Mouse (Mus musculus) liver, embryonic 12.5 days (tissue): ENCODE measurements around the gene Acoxl. TPM values are rescaled to one million over a fixed set of nuclear protein-coding genes. Genes with fewer than 3 reads are reported as not detected.

ENCODE experiments used
- ATAC-seq: fragments of 200-750 bp; cut with Nextera tagmentation; 2 replicates; pipeline ENCODE4 v1.8.0; 2017; ENCODE audit warnings: moderate number of reproducible peaks, mild to moderate bottlenecking, moderate library complexity
- H3K27ac ChIP-seq: fragments of 300-500 bp; sonication (generic); 2 replicates; pipeline ENCODE4 v1.5.1; 2016; ENCODE audit warnings: mild to moderate bottlenecking
- H3K27me3 ChIP-seq: fragments of 300-500 bp; sonication (generic); replicated peaks from 2 replicates; pipeline ENCODE4 v1.6.1; 2016; ENCODE audit warnings: mild to moderate bottlenecking, moderate library complexity
- H3K36me3 ChIP-seq: fragments of 300-500 bp; sonication (generic); 2 replicates; pipeline ENCODE4 v1.6.1; 2016; ENCODE audit warnings: mild to moderate bottlenecking, moderate library complexity
- H3K4me1 ChIP-seq: fragments of 300-500 bp; sonication (generic); 2 replicates; pipeline ENCODE4 v1.6.1; 2016
- H3K4me2 ChIP-seq: fragments of 300-500 bp; sonication (generic); 2 replicates; pipeline ENCODE4 v1.6.1; 2016; ENCODE audit warnings: mild to moderate bottlenecking, moderate library complexity
- H3K4me3 ChIP-seq: fragments of 300-500 bp; sonication (generic); 2 replicates; pipeline ENCODE4 v1.5.1; 2016; ENCODE audit warnings: mild to moderate bottlenecking, moderate library complexity
- H3K9ac ChIP-seq: fragments of 300-500 bp; sonication (generic); 2 replicates; pipeline ENCODE4 v1.6.1; 2016; ENCODE audit warnings: mild to moderate bottlenecking, moderate library complexity
- H3K9me3 ChIP-seq: fragments of 300-500 bp; sonication (generic); replicated peaks from 2 replicates; pipeline ENCODE4 v1.6.1; 2016; ENCODE audit warnings: mild to moderate bottlenecking, moderate library complexity
- WGBS: fragments of 180-500 bp; shearing (Covaris S2); methylation state at CpG from one replicate; pipeline ENCODE4 v1.1.7; 2016; ENCODE audit not compliant: insufficient replicate concordance; 5-methylcytosine and 5-hydroxymethylcytosine counted together
- polyA plus RNA-seq: library from polyadenylated mRNA; unstranded; fragments of >200 nt; fragmentation: Nextera tagmentation; extraction: Ambion mirVana; gene quantifications from 2 replicates; pipeline ENCODE4 v1.2.1, GENCODE M21; 2016

The Acoxl gene
- polyA plus RNA-seq, 1 experiment from 2014 or later: 0.10 TPM

- Histone ChIP-seq H3K4me1 (0 out of 2 replicates have a peak, but pooled peaks cover 4% of the 10 kb centered on the region), H3K9me3 (no peaks in the 10 kb centered on the region), H3K36me3 (no peaks in the 10 kb centered on the region), H3K4me2 (no peak overlapping the region), H3K27me3 (peaks cover 12% of the 10 kb centered on the region), H3K9ac (no peak overlapping the region), H3K4me3 (no peak overlapping the region), H3K27ac (no peak overlapping the region)
- no peak for ATAC-seq
- 44% methylated on average over 4 of the region's 4 CpGs for WGBS
These were observed 276.9 kb downstream of the Acoxl start for GRCm38 (mm10) chr2:128115579-128115978.

- H3K27ac ChIP-seq: no peak overlapping the region
- H3K27me3 ChIP-seq: peaks cover 32% of the 10 kb centered on the region
These were observed 278.9 kb downstream of the Acoxl start for GRCm38 (mm10) chr2:128117605-128118004.

GRCm38 (mm10) chr2:128118971-128119370 is 280.3 kb downstream of the Acoxl start:
- H3K36me3 ChIP-seq: no peaks in the 10 kb centered on the region
- no peak overlapping the region for H3K4me3 ChIP-seq
- H3K4me2 ChIP-seq: no peak overlapping the region
- no peak overlapping the region for H3K9ac ChIP-seq
- H3K27me3 ChIP-seq: peaks cover 45% of the 10 kb centered on the region
- H3K27ac ChIP-seq: no peak overlapping the region
- 83% methylated on average over 9 of the region's 9 CpGs for WGBS
- no peak for ATAC-seq
- H3K4me1 ChIP-seq: peaks cover 19% of the 10 kb centered on the region
- no peaks in the 10 kb centered on the region for H3K9me3 ChIP-seq

More at GRCm38 (mm10) chr2:128117605-128118004, 278.9 kb downstream of the Acoxl start:
- Histone ChIP-seq H3K9ac (no peak overlapping the region), H3K4me3 (no peak overlapping the region), H3K4me2 (no peak overlapping the region), H3K36me3 (no peaks in the 10 kb centered on the region), H3K4me1 (peaks cover 5% of the 10 kb centered on the region; the same call in 1 of the 2 replicates), H3K9me3 (no peaks in the 10 kb centered on the region)
- no peak for ATAC-seq
- 74% methylated on average over 7 of the region's 7 CpGs for WGBS

- no peak overlapping the region for H3K27ac ChIP-seq
- H3K4me2 ChIP-seq: peak overlapping the region; percentile 93
- WGBS: 0% methylated on average over 9 of the region's 9 CpGs
- peaks cover 32% of the 10 kb centered on the region for H3K4me1 ChIP-seq
- no peaks in the 10 kb centered on the region for H3K9me3 ChIP-seq
- peak overlapping the region; percentile 75 for H3K4me3 ChIP-seq
- no peaks in the 10 kb centered on the region for H3K36me3 ChIP-seq
- peaks cover 69% of the 10 kb centered on the region for H3K27me3 ChIP-seq
- H3K9ac ChIP-seq: no peak overlapping the region
- ATAC-seq: no peak
These were observed 283.8 kb downstream of the Acoxl start for GRCm38 (mm10) chr2:128122491-128122890.

- Histone ChIP-seq H3K27me3 (peaks cover 69% of the 10 kb centered on the region), H3K27ac (no peak overlapping the region), H3K4me2 (peak overlapping the region; percentile 93), H3K4me1 (peaks cover 35% of the 10 kb centered on the region), H3K9ac (no peak overlapping the region), H3K9me3 (no peaks in the 10 kb centered on the region), H3K4me3 (peak overlapping the region; percentile 75), H3K36me3 (no peaks in the 10 kb centered on the region)
- 4% methylated on average over 40 of the region's 40 CpGs for WGBS
- no peak for ATAC-seq
These were observed 284.5 kb downstream of the Acoxl start for GRCm38 (mm10) chr2:128122891-128123771.

- Histone ChIP-seq H3K27me3 (peaks cover 72% of the 10 kb centered on the region), H3K9ac (no peak overlapping the region), H3K9me3 (no peaks in the 10 kb centered on the region), H3K36me3 (peaks cover 6% of the 10 kb centered on the region), H3K4me3 (peak overlapping the region; percentile 75), H3K27ac (no peak overlapping the region), H3K4me2 (peak overlapping the region; percentile 93), H3K4me1 (peaks cover 43% of the 10 kb centered on the region)
- no peak for ATAC-seq
- WGBS: 3% methylated on average over 23 of the region's 23 CpGs
These were observed 285.4 kb downstream of the Acoxl start for GRCm38 (mm10) chr2:128123921-128124683.

- WGBS: 4% methylated on average over 15 of the region's 15 CpGs
- peaks cover 12% of the 10 kb centered on the region for H3K36me3 ChIP-seq
- H3K9me3 ChIP-seq: no peaks in the 10 kb centered on the region
- peaks cover 71% of the 10 kb centered on the region for H3K27me3 ChIP-seq
- ATAC-seq: no peak
- peak overlapping the region; percentile 93 for H3K4me2 ChIP-seq
- H3K4me1 ChIP-seq: peaks cover 43% of the 10 kb centered on the region
- no peak overlapping the region for H3K9ac ChIP-seq
- peak overlapping the region; percentile 75 for H3K4me3 ChIP-seq
- no peak overlapping the region for H3K27ac ChIP-seq
These were observed 286.0 kb downstream of the Acoxl start for GRCm38 (mm10) chr2:128124693-128125092.

GRCm38 (mm10) chr2:128125635-128126470 is 287.2 kb downstream of the Acoxl start, which contains the start of gene Bcl2l11:
TSS of gene Bcl2l11 (plus strand) at chr2:128126038.
- Histone ChIP-seq H3K36me3 (peaks cover 24% of the 10 kb centered on the region), H3K27ac (peak within 1 kb of the TSS; percentile 74), H3K9me3 (no peaks in the 10 kb centered on the region), H3K27me3 (peaks cover 59% of the 10 kb centered on the region), H3K4me1 (peaks cover 43% of the 10 kb centered on the region), H3K9ac (peak within 1 kb of the TSS; percentile 75), H3K4me2 (peak within 1 kb of the TSS; percentile 93), H3K4me3 (peak within 1 kb of the TSS; percentile 75)
- under 1% methylated on average over 76 of the region's 76 CpGs for WGBS
- ATAC-seq: peak; percentile 76

- peaks cover 52% of the 10 kb centered on the region for H3K27me3 ChIP-seq
- peak overlapping the region; percentile 75 for H3K9ac ChIP-seq
- WGBS: 1% methylated on average over 35 of the region's 35 CpGs
- peaks cover 48% of the 10 kb centered on the region for H3K4me1 ChIP-seq
- H3K4me3 ChIP-seq: peak overlapping the region; percentile 75
- H3K4me2 ChIP-seq: peak overlapping the region; percentile 93
- no peaks in the 10 kb centered on the region for H3K9me3 ChIP-seq
- 0 out of 2 replicates have a peak, but pooled peaks have one; percentile 0 for ATAC-seq
- H3K27ac ChIP-seq: peak overlapping the region; percentile 74
- H3K36me3 ChIP-seq: peaks cover 31% of the 10 kb centered on the region
These were observed 287.9 kb downstream of the Acoxl start for GRCm38 (mm10) chr2:128126591-128127051.

GRCm38 (mm10) chr2:128127121-128127671 is 288.5 kb downstream of the Acoxl start:
- Histone ChIP-seq H3K9me3 (no peaks in the 10 kb centered on the region), H3K4me3 (peak overlapping the region; percentile 75), H3K4me2 (peak overlapping the region; percentile 93), H3K9ac (peak overlapping the region; percentile 75), H3K36me3 (peaks cover 35% of the 10 kb centered on the region), H3K27ac (peak overlapping the region; percentile 76), H3K27me3 (peaks cover 46% of the 10 kb centered on the region), H3K4me1 (peaks cover 50% of the 10 kb centered on the region)
- peak; percentile 90 for ATAC-seq
- WGBS: under 1% methylated on average over 62 of the region's 67 CpGs
